Mouse (Mus musculus) urinary bladder, postnatal 14 days (tissue): ENCODE data around the gene Ankrd13a.

ENCODE experiments used
- DNase-seq: peaks from one replicate; pipeline ENCODE4 v3.0.0; 2021; ENCODE audit warnings: low spot score

Gene Ankrd13a

GRCm38 (mm10) chr5:114774403-114775051 lies at the start of gene Ankrd13a:
Gene Ankrd13a, plus strand, starts transcription at chr5:114774677.
- DNase-seq = peak; percentile 92

GRCm38 (mm10) chr5:114728160-114728559 lies 46.3 kb upstream of the Ankrd13a start:
- no peak for DNase-seq

DNA sequence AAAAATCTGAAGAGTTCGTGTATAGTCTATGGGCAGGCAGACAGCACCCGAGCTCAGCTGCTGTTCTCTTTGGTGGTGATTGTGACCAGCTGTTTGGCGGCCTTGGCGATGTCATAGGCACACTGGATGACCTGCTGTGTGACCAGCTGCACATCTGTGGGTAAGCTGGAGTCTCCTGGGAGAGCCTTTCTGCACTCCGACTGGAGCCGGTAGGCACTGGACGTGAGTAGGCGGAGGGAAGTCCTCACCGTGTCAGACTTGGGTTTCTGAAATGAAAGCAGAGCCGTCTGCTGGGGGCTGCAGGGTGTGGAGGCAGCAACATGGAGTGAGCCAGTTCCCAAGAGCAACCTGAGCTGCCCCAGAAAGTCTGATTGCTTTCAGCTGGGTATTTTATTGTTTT lies 44.3 kb upstream of the Ankrd13a start:
- no peak for DNase-seq

DNA sequence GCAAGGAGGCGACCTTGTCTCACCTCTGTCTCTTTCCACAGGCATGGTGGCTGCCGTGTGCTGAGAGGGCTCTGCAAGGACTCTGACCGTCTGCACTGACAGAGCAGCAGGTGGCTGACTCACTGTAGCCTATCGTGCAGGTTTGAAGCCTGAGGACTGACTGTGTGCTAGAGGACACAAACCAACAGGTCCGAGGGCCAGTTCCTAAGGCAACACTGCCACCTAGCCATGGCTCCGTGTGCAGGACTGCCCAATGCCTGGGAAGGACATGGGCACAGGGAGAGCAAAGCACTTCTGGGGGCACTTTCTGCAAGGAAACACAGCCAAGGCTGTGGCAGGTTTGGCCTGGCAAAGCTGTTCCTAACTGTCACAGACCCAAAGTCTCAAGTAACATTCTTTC lies 43.0 kb upstream of the Ankrd13a start:
- no peak for DNase-seq

DNA sequence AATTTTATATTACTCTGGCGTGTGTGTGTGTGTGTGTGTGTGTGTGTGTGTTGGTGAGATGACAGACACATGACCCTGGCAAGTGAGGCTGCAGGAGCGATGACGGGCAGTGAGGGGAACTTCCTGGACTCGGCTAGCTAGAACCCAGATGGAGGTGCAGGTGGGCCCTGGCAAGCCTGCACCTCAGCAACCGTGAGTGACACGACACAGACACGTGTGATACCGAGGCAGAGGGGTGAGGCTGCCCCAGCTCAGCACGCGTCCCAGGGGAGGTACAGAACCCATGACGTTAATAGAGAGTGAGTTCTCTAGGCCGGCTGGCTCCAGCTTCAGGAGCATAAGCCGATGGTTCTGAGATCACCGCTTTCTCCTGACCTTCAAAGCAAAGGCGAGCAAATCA lies 42.5 kb upstream of the Ankrd13a start:
- no peak for DNase-seq

GRCm38 (mm10) chr5:114733606-114734005 lies 40.9 kb upstream of the Ankrd13a start:
- DNase-seq = no peak

- no peak for DNase-seq
Measured at GRCm38 (mm10) chr5:114737090-114737887, 37.2 kb upstream of the Ankrd13a start.

GRCm38 (mm10) chr5:114738707-114739241 lies 35.7 kb upstream of the Ankrd13a start:
- DNase-seq = no peak

- DNase-seq = no peak
Measured at GRCm38 (mm10) chr5:114740595-114740994, 33.9 kb upstream of the Ankrd13a start.

- no peak for DNase-seq
Measured at GRCm38 (mm10) chr5:114742572-114742971, 31.9 kb upstream of the Ankrd13a start.

DNA sequence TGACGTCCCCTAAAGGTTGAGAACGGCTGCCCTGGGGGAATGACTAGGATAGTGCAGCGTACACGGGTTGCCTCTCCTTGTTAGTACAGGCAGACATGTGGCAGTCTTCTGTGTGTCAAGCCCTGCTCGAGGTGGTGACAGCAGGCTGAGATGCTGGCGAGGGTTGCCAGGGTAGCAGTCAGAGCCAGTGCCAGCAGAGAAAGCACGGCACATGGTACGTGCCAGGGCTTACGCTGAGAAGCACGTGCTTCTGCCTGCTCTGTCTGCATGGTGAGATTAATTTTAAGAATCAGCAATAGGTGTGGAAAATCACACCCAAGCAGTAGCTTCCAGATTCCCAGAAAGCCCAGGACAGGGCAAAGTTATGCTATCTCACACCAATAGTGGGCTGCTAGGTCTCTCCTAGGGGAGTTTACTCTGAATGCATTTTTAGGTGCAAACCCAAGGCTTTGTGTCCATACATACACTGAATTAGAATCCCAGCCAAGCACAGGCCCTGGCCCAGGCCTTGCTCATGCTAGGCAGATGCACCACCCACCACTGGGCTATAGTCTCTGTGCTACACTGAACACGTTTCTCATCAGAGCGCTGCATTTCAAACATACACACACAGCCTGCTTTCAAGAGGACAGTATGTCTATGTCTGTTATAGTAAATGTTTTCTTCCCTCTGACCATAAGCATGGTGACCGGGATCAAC lies 31.3 kb upstream of the Ankrd13a start:
- no peak for DNase-seq

DNA sequence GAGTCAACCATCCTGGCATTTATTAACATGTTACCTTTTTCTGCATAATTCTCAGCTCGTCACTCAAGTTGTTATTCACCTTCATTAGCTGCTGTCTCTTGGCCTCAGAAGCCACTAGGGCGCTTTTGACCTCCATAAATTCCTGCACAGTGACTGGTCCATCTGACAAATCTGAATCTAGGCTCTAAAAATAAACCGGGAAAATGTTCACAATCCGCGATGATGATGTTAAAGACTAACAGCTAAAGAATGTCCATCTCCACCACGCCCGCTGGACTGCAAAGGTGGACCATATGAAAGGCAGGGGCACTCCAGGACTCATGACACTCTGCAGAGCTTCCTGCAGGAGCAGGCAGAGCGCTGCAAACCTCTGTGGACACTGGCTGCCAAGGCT lies 30.8 kb upstream of the Ankrd13a start:
- DNase-seq = no peak

- no peak for DNase-seq
Measured at GRCm38 (mm10) chr5:114745581-114745980, 28.9 kb upstream of the Ankrd13a start.

DNA sequence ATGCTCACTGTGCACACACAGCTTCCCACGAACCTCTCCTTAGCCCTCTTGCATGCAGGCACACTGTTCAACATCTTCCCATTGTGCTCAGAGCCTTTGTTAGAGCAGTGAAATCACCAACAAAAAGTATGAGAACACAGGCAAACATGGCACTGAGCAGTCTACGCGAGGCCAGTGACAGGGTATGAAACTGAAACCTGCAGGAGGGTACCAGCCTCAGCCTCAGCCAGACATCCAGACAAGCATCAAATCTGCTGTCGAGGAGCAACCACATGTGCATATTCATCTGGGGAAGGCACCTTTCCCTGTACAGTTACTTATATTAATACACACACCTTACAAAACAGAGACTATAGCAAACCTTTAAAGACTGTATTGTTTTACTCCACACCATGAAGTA lies 27.6 kb upstream of the Ankrd13a start:
- no peak for DNase-seq

GRCm38 (mm10) chr5:114747521-114747920 lies 27.0 kb upstream of the Ankrd13a start:
- DNase-seq = no peak

DNA sequence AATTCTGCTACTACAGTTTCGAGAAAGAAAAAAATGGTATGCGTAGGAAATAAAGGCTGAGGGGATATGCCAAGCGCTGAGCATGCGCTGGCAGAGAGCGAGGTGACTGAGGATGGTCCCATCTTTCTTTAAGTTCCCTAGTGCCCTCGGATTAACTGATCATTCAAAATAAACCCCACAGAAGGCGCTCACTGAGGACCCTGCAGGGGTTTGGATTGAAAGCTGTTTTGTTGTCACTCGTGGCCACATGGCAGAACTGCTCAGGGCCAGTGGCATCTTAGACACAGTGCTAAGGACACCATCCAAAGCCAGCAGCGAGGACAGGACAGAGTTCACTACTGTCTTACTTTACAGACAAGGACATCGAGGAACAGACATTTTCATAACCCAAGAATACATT lies 24.2 kb upstream of the Ankrd13a start:
- no peak for DNase-seq

DNA sequence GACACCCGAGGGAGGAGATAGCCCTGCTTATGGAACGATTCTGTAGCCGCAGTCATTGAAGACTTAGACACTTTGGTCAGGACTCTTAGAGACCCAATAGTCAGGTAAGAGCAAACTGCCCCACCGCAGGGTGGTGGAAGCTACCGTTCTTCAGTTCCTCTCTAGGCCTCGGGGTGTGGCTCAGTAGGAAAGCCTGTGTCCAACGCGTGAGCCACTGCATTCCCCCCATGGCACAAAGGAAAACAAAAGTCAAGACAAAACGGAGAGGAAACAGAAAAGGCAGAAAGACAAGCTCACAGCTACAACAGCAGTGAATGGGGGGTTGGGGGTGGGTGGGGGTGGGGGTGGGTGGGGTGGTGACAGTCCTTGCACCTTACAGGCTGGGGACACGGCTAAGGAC lies 22.1 kb upstream of the Ankrd13a start:
- DNase-seq = no peak

GRCm38 (mm10) chr5:114753384-114753783 lies 21.1 kb upstream of the Ankrd13a start:
- DNase-seq = no peak

DNA sequence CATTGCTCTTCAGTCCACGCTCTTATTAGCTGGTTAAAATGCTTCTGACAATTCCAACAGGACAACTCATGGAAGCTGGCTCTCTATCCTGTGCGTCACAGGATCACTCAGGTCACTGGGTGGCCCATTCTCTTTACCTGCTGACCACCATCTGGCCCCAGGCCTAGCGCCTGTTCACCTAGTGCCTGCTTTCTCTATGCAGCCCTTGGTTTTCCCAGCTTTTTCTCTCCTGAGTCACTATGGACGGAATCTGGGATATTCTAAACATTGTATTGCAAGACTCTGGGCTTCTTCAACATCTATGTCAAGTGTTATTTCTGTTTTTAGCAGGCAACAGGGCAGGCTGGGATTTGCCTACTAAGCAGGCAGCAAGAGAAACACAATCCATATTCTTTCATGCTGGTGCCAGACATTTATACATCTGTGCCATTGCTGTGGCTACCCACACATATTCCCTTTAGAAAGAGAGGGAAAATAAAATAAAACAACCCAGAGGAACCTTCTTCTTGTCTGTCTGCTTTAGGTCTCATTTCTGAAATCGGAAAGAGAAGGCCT lies 14.9 kb upstream of the Ankrd13a start:
- DNase-seq = no peak

DNA sequence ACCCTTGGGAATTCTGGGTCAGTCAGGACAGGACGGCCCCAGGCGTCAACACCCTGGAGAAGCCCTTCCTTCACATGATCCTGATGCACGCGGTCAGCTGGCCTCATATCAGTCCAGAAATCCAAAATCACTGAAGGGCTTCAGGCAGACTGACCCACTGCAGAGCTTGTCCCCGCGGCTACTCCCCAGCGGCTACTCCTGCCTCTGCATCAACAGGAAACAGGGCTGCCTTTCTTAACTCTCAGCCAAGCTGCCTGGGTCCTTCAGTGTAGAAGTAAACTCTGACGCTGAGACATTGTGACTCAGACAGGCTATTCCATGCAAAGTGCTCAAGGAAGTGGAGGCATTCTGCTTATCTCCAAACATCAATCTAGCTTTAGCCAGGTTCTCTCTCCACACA lies 12.5 kb upstream of the Ankrd13a start:
- no peak for DNase-seq

DNA sequence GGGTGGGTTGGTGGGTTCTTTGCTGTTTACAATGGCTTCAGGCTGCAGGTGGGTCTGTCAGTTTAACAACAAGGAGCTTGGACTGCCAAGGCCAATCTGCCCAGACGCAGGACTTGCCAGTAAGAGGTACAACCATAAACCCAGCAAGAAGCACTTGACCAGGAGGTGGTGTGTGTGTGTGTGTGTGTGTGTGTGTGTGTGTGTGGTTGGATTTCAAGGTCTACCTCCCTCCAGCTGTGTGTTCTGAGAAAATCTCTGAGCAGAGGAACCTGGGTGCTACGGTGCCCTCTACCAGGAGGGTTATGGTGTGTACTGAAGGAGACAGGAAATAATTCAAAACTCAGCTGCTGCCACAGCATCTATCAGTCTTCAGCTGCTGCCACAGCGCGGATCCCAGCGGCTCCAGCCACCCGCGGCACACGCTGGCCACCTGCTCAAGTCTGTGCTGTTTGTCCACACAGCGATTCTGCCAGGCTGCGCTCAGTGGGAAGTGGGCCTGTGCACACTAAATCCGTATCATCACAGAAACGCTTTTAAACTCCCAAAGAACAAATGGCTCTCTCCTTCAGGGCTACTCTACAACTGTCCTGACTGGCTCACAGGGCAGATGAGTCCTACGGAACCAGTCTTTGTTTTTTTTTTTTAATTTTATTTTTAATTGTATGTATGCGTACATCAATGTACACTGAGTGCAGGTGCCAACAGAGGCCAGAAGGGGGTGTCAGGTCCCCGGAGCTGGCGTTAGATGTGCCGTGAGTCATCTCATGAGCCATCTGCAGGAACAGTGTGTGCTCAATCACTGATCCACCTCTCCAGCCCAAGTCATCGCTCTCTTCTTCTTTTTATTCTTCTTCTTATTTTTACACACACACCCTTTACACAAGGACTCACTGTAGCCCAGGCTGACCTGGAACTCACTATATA lies 9.4 kb upstream of the Ankrd13a start:
- no peak for DNase-seq
